Mouse (Mus musculus) ES-Bruce4 (cell line): ENCODE measurements around the gene Med31. TPM values are rescaled to one million over a fixed set of nuclear protein-coding genes. Genes with fewer than 3 reads are reported as not detected.

ENCODE experiments used
- H3K27ac ChIP-seq: 2 replicates; pipeline ENCODE4 v1.5.1; 2012; ENCODE audit warnings: low read length, inconsistent platforms; ENCODE audit not compliant: insufficient read depth
- H3K27me3 ChIP-seq: 2 replicates; pipeline ENCODE4 v1.6.1; 2012; ENCODE audit warnings: mild to moderate bottlenecking, low read length, inconsistent platforms; ENCODE audit not compliant: control insufficient read depth, poor library complexity, insufficient read depth, severe bottlenecking
- H3K36me3 ChIP-seq: 2 replicates; pipeline ENCODE4 v1.6.1; 2012; ENCODE audit warnings: inconsistent platforms, mild to moderate bottlenecking, low read length, moderate library complexity; ENCODE audit not compliant: control insufficient read depth, poor library complexity, insufficient read depth, severe bottlenecking
- H3K4me1 ChIP-seq: one replicate; pipeline ENCODE4 v1.8.1; 2011; ENCODE audit warnings: low read length; ENCODE audit not compliant: control insufficient read depth, insufficient read depth
- H3K4me3 ChIP-seq: 2 replicates; pipeline ENCODE4 v1.5.1; 2011; ENCODE audit warnings: low read depth, mild to moderate bottlenecking, low read length
- H3K9ac ChIP-seq: 2 replicates; pipeline ENCODE4 v1.6.1; 2012; ENCODE audit warnings: low read depth, mild to moderate bottlenecking, inconsistent platforms; ENCODE audit not compliant: poor library complexity, severe bottlenecking
- H3K9me3 ChIP-seq: replicated peaks from 2 replicates; pipeline ENCODE4 v1.6.1; 2012; ENCODE audit warnings: mild to moderate bottlenecking, low read length, inconsistent platforms; ENCODE audit not compliant: control insufficient read depth, poor library complexity, insufficient read depth, severe bottlenecking
- CTCF ChIP-seq: IDR thresholded peaks from one replicate; pipeline ENCODE4 v1.8.1; 2011; ENCODE audit warnings: low read depth, low read length
- EP300 ChIP-seq: IDR thresholded peaks from 2 replicates; pipeline ENCODE4 v1.6.1; 2011; ENCODE audit warnings: low read depth, low read length; ENCODE audit not compliant: insufficient read depth
- POLR2A ChIP-seq: IDR thresholded peaks from one replicate; pipeline ENCODE4 v1.8.1; 2011; ENCODE audit warnings: low read length; ENCODE audit not compliant: insufficient read depth
- polyA plus RNA-seq: library from polyadenylated mRNA; stranded (reverse); fragments of >200 nt; gene quantifications from 2 replicates; pipeline ENCODE4 v1.2.4, GENCODE M21; 2011; ENCODE audit warnings: low read depth; ENCODE audit not compliant: missing spikeins, insufficient read depth, insufficient read length

Gene Med31
- polyA plus RNA-seq, 1 experiment = 25.7 TPM

DNA sequence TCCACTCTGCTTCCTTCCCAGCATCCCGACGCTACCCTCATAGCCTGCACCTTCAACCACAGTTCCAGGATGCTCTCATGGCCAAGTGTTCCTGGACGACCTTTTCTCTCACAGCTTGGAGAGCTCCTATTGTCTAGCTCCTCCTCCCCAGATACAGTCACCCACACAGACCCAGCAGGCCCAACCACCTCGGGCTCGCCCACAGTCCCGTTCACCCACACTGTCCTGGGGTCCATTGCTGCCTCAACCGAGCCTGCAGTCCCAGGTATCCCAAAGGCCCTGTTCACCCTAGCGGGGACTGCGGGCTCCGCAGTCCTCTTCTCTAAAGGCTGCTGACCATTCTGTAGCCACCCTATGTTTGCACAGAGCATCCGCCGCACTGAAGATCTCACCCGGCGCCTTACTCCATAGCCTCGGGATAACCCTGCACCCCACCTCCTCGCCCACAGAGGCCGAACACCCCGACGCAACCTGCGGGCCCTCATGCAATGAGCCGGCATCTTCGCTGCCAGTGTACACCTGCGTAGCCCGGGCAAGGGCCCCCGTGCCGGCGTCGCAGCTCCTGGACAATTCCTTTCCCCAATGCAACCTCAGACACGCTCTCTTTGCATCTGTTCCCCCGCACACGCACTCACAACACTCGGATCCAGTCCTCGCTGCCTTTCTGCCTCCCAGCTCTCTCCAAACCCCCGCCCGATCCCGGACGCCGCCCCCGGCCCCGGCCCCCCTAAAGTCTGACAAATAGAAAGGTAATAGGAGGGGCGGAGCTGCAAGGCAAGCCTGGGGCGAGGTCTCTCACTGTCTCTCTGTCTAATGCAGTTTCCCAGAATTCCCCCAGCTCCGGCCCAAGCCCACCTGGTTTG is 8.8 kb downstream of the Med31 start, which contains the start of gene Gm43951:
Gm43951 (minus strand) TSS at position 500 of the 863 bp plus-strand sequence.
- no peaks in the 10 kb centered on the region for H3K27me3 ChIP-seq
- no peaks in the 10 kb centered on the region for H3K9me3 ChIP-seq
- H3K4me3 ChIP-seq = peak within 1 kb of the TSS; percentile 90
- no peaks in the 10 kb centered on the region for H3K4me1 ChIP-seq
- peaks cover 9% of the 10 kb centered on the region for H3K36me3 ChIP-seq
- H3K27ac ChIP-seq = peak within 1 kb of the TSS; percentile 73
- TF ChIP-seq POLR2A = no peak
- TF ChIP-seq EP300 = no peak
- TF ChIP-seq CTCF = no peak
- peak within 1 kb of the TSS; percentile 76 for H3K9ac ChIP-seq

DNA sequence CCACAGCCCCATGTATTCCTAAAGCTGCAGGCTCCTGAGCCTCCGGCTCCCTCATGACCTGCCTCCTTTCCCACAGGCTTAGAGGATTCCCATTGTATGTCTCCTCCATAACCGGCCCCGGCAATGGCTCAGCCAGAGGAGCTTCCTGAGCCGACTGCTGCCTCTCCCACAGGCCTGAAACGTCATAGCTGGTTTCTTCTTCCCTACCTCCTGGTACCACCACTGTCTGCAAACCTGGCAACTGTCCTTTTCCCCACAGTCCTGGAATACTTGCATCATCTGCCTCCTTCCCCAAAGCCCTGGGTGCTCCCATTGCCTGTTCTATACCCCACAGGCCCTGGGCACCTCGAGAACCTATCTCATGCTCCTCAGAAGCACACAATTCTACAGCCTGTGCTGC is 10.1 kb downstream of the Med31 start:
- no peak overlapping the region for H3K27ac ChIP-seq
- TF ChIP-seq EP300 (no peak), POLR2A (no peak)
- no peaks in the 10 kb centered on the region for H3K9me3 ChIP-seq
- H3K9ac ChIP-seq = no peak overlapping the region
- no peak overlapping the region for H3K4me3 ChIP-seq
- H3K27me3 ChIP-seq = no peaks in the 10 kb centered on the region
- H3K36me3 ChIP-seq = peaks cover 5% of the 10 kb centered on the region
- H3K4me1 ChIP-seq = no peaks in the 10 kb centered on the region

DNA sequence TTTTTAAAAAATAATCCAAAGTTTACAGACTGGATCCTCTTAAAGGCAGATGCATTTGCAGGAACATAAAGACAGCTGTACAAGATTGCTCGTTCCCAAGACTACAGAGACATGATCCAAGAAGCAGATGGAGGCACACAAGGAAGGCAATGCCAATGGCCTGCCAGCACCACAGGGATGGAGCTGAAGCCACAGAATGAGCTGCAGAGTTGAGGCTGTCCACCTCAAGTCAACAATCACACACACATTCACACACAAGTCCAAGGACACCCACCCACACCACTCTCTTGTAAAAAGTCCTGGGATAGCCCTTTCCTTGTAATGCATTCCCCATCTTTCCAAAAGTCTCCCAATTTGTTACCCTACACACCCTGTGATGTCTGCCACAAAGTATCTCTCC is 12.0 kb downstream of the Med31 start:
- H3K27me3 ChIP-seq = no peaks in the 10 kb centered on the region
- H3K9me3 ChIP-seq = no peaks in the 10 kb centered on the region
- no peaks in the 10 kb centered on the region for H3K4me1 ChIP-seq
- TF ChIP-seq EP300 = no peak
- H3K4me3 ChIP-seq = no peak overlapping the region
- no peak overlapping the region for H3K27ac ChIP-seq
- H3K36me3 ChIP-seq = no peaks in the 10 kb centered on the region
- H3K9ac ChIP-seq = no peak overlapping the region

DNA sequence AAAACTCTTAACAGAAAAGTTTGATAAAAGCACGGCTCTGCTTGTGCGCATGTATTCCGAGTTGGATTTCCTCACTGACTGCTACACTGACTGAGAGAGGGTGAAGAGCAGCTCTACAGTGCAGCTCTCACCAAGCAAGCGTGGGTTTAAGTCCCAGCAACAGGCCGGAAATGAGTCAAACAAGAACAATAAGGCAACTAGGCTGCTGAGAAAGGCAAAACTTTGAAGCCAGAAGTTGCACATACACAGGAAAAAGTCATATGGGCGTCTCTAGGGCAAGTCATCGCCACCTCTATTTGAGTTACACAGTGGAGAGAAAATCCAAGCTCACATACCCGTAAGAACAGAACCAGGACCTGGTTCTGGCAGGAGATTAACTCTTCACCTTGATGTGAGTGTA is 18.9 kb downstream of the Med31 start:
- H3K36me3 ChIP-seq = peaks cover 5% of the 10 kb centered on the region
- H3K27ac ChIP-seq = no peak overlapping the region
- no peaks in the 10 kb centered on the region for H3K9me3 ChIP-seq
- no peak overlapping the region for H3K9ac ChIP-seq
- H3K27me3 ChIP-seq = no peaks in the 10 kb centered on the region
- H3K4me1 ChIP-seq = no peaks in the 10 kb centered on the region
- H3K4me3 ChIP-seq = no peak overlapping the region
- TF ChIP-seq EP300 (no peak), CTCF (no peak), POLR2A (no peak)

DNA sequence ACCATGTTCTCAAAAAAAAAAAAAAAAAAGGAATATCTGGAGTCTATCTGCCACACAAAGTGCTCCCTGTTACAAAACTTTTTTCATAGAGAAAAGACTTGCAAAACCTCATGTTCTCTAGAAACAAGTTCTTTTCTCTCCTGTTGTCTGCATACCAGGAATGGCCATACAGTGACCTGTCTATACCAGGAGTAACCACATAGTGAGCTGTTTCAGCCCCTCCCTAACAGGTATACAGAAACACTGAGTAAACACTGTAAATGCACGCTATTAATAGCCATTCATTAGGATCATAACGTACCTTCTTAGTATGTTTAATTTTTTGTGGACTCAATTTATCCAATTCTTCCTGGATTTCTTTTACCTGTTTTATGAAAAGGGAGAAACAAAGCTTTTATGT is 21.1 kb downstream of the Med31 start:
- Histone ChIP-seq H3K9me3 (no peaks in the 10 kb centered on the region), H3K4me1 (no peaks in the 10 kb centered on the region), H3K27me3 (no peaks in the 10 kb centered on the region), H3K9ac (no peak overlapping the region), H3K27ac (no peak overlapping the region), H3K4me3 (no peak overlapping the region), H3K36me3 (peaks cover 9% of the 10 kb centered on the region)
- TF ChIP-seq CTCF (no peak), EP300 (no peak), POLR2A (no peak)

DNA sequence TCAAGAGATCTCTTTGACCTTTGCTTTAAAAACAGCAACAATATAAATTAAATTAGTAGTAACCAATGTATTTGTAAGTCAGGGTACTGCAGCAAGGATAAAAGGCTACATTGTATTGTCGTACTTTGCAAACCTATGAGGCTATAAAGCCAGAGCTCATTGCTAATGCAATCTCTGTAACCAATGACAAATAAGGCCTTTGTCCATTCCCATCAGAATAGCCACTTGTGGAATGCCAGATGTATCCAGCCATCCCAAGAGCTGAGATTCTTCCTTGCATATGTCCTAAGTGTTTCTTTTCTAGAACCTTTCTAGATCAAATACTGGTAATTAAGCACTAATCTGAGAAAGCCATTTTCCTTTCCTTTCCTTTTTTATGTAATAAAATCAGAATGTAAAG is 24.5 kb downstream of the Med31 start:
- Histone ChIP-seq H3K27ac (no peak overlapping the region), H3K36me3 (peaks cover 3% of the 10 kb centered on the region; the same call in 1 of the 2 replicates), H3K27me3 (no peaks in the 10 kb centered on the region), H3K9ac (no peak overlapping the region), H3K4me3 (no peak overlapping the region), H3K9me3 (no peaks in the 10 kb centered on the region), H3K4me1 (no peaks in the 10 kb centered on the region)
- TF ChIP-seq EP300 (no peak), CTCF (no peak), POLR2A (no peak)
